In genomic region chr10:128922822-128923012, GRCm38 (mm10) we compare ENCODE assay signal across 8 mouse cellular contexts. TPM values are rescaled to one million over a fixed set of nuclear protein-coding genes. Genes with fewer than 3 reads are reported as not detected.
A peak's percentile ranks its signal among the peaks of the same experiment; 100 is the strongest.
DNase-seq lines count a peak whose midpoint lies in the region; ATAC-seq and TF ChIP-seq lines count a peak whose summit lies in the region.

Rdh5 (minus strand) TSS chr10:128922888.

- peaks cover 61% of the 10 kb centered on the region for H3K4me1 ChIP-seq in hindbrain, embryonic 15.5 days (replicated peaks)
- H3K4me1 ChIP-seq in midbrain, postnatal 0 days (ENCODE audit: insufficient read depth, low read length) = peaks cover 9% of the 10 kb centered on the region; the same call in 1 of the 2 replicates

- ATAC-seq in hindbrain, embryonic 15.5 days (ENCODE audit: low FRiP score, low read depth) = no peak
- ATAC-seq in midbrain, postnatal 0 days (ENCODE audit: low FRiP score) = no peak

- H3K27me3 ChIP-seq in hindbrain, embryonic 15.5 days = no peaks in the 10 kb centered on the region
- no peaks in the 10 kb centered on the region for H3K27me3 ChIP-seq in midbrain, postnatal 0 days (ENCODE audit: insufficient read depth, low read length)

- no peak for TF ChIP-seq CTCF in layer of hippocampus, adult 2 months (conservative IDR thresholded peaks at IDR 0.05)
- TF ChIP-seq CTCF in brain, embryonic 14.5 days (IDR thresholded peaks at IDR 0.05; ENCODE audit: borderline replicate concordance, extremely low read depth, insufficient read depth, insufficient read length) = no peak
- no peak for TF ChIP-seq CTCF in midbrain, postnatal 0 days (IDR thresholded peaks at IDR 0.05)

- no peak for DNase-seq in layer of hippocampus, adult 2 months (ENCODE audit: low spot score in 2 of 2)
- DNase-seq in layer of hippocampus, postnatal 36 days = no peak
- no peak for DNase-seq in brain, embryonic 14.5 days (ENCODE audit: low read depth)
- DNase-seq in midbrain, postnatal 0 days (ENCODE audit: low spot score) = no peak
- DNase-seq in spleen, postnatal 14 days (ENCODE audit: low spot score in 2 of 2) = no peak
- DNase-seq in thymus, postnatal 25 days = no peak
- DNase-seq in retina, embryonic 14.5 days (ENCODE audit: low spot score) = no peak

- WGBS in hindbrain, embryonic 15.5 days = 20% methylated on average over 1 of the region's 1 CpGs
- 15% methylated on average over 1 of the region's 1 CpGs for whole genome bisulfite sequencing in midbrain, postnatal 0 days

- H3K4me3 ChIP-seq in layer of hippocampus, adult 2 months = peak within 1 kb of the TSS; percentile 84
- H3K4me3 ChIP-seq in hindbrain, embryonic 15.5 days = peak within 1 kb of the TSS; percentile 83
- H3K4me3 ChIP-seq in midbrain, postnatal 0 days (ENCODE audit: low read depth, low read length) = peak within 1 kb of the TSS; percentile 63

- peak within 1 kb of the TSS; percentile 86 for H3K9ac ChIP-seq in hindbrain, embryonic 15.5 days
- H3K9ac ChIP-seq in midbrain, postnatal 0 days (replicated peaks; ENCODE audit: low read length, poor library complexity, severe bottlenecking) = peak within 1 kb of the TSS; percentile 80

- peak within 1 kb of the TSS; percentile 98 for H3K27ac ChIP-seq in layer of hippocampus, adult 2 months
- H3K27ac ChIP-seq in hindbrain, embryonic 15.5 days (replicated peaks) = peak within 1 kb of the TSS; percentile 96
- H3K27ac ChIP-seq in midbrain, postnatal 0 days (ENCODE audit: low read depth, low read length) = peak within 1 kb of the TSS; percentile 92

- H3K9me3 ChIP-seq in hindbrain, embryonic 15.5 days = no peaks in the 10 kb centered on the region
- no peaks in the 10 kb centered on the region for H3K9me3 ChIP-seq in midbrain, postnatal 0 days (ENCODE audit: low read length)

- H3K36me3 ChIP-seq in hindbrain, embryonic 15.5 days = no peaks in the 10 kb centered on the region
- H3K36me3 ChIP-seq in midbrain, postnatal 0 days (ENCODE audit: insufficient read depth, low read length) = no peaks in the 10 kb centered on the region; the same call in 1 of the 2 replicates

- TF ChIP-seq POLR2A in brain, embryonic 14.5 days (IDR thresholded peaks at IDR 0.05; ENCODE audit: borderline replicate concordance, extremely low read depth, insufficient read depth, insufficient read length, poor library complexity, severe bottlenecking) = no peak

- H3K4me2 ChIP-seq in hindbrain, embryonic 15.5 days = peak within 1 kb of the TSS; percentile 91
- H3K4me2 ChIP-seq in midbrain, postnatal 0 days (ENCODE audit: low read depth, low read length, poor library complexity, severe bottlenecking) = peak within 1 kb of the TSS; percentile 64

RNA-seq across cellular contexts. Expression of gene Rdh5, which starts in this region (rescaled TPM):
- total RNA-seq in layer of hippocampus, adult 2 months (2021) = 1 to 10 TPM; 4.3 to 8.4 TPM
- total RNA-seq in layer of hippocampus, postnatal 36 days (2021) = 1 to 10 TPM; 6.4 to 8.9 TPM
- polyA plus RNA-seq in brain, embryonic 14.5 days (2012; rRNA removed) = 21.7 and 23.6 TPM in 2 replicates
- 20.9 and 22.1 TPM in 2 replicates for polyA plus RNA-seq in hindbrain, embryonic 15.5 days (2015; fragmentation: Nextera tagmentation; extraction: Ambion mirVana)
- 8.8 and 10.5 TPM in 2 replicates for total RNA-seq in midbrain, postnatal 0 days (2014; rRNA removed)
- polyA plus RNA-seq in midbrain, postnatal 0 days (2015; fragmentation: Nextera tagmentation; extraction: Ambion mirVana) = 8.8 and 10.8 TPM in 2 replicates
